Mouse (Mus musculus): ENCODE measurements at regions not wholly inside any gene's neighbourhood (a gene's known extent, or its start where the extent isn't known, plus 50 kb on each side); places are given as distances from the start of the nearest gene placed in this dataset.

DNA sequence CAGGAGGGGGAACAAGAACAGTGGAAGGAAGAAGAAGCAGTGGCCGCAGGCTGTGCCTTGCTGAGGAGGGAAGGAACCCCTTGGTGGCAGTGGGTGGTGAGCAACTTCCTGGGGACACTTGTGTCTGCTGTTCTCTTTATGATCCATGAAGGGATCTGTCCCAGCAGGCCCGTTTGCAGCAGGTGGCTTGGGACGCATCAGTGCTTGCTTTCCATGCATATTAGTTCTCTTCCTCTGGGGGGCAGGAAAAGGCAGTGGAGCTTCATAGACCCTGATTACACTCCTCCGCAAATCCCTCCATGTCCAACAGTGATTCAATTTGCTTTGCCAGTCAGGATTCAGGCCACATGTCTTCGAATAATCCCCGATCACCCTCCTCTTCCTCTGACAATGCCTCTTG lies 259.9 kb downstream of the Ttc6 start:
- no peak for TF ChIP-seq CTCF (IDR thresholded peaks at IDR 0.05; ENCODE audit: low read depth)
- TF ChIP-seq EP300 (IDR thresholded peaks at IDR 0.05; ENCODE audit: low read depth), result no peak
